Mouse (Mus musculus) neutrophil, adult 5-6 weeks (primary cell): ENCODE measurements at regions not wholly inside any gene's neighbourhood (a gene's known extent, or its start where the extent isn't known, plus 50 kb on each side); places are given as distances from the start of the nearest gene placed in this dataset.

Experiments used
- ATAC-seq: fragments of 151-379, 151-347 bp; 2 replicates; pipeline ENCODE4 v1.8.0; 2017; ENCODE audit warnings: mild to moderate bottlenecking, moderate TSS enrichment; ENCODE audit not compliant: insufficient number of reproducible peaks, poor library complexity, low FRiP score, severe bottlenecking; ENCODE audit errors: extremely low read depth

DNA sequence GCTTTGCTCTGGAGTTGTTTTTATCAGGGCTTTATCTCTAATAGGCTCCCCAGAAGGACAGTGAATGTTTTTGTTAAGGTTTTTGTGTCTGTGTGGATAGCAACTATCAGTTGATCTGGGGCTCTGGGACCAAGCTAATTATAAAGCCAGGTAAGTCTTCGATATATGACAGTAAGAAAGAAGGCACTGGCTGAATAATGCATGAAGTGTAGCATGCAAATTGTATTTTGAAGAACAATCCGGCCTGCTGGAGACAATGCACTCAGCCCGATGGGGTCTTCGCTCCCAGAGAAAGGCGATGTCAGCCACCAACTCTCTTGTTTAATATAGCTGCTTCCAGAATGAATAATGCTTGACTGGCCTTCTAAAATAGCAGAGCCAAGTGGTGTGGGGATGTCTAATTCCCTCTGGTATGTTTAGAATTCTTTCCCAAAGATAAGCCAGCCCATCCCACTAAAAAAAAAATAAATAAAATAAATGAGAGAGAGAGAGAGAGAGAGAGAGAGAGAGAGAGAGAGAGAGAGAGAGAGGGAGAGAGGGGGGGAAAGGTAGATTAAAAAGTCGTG is 68.6 kb downstream of the Dad1 start:
- ATAC-seq, result no peak

DNA sequence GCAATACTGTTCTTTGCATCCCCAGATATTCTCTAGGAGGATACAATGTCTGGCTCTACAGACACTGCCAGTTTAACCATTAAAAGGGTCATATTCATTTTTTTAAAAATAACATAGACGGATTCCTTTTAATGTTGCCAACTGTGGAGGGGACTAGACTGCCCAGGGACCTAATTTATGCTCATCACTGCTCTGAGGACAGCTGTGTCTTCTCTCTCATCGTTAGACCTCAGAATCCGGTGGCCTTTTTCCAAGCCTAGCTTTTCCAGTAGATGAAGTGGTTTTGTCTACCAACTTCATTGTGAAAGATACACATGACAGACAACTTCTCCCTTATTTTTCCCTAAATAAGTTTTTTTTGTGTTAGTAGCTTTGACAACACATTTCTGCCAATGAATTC is 70.0 kb downstream of the Dad1 start:
- no peak for ATAC-seq

DNA sequence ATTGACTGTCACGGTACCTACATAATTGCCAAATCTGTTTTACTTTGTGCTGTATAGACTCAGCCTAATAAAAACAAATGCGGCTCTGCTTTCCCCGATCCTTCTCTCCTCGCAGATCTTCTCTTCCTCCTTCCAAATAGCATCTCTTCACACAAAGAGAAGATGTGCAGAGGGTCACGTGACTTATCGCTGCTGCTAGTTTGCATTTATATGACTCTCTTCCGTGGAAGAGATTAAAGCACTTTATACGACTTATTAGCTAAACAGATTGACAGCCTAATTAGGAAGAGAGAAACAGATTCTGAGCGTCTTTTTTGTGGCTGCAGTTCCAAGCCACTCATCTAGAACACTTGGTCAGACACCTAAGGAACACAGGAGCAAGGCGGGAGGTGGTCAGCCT is 71.1 kb downstream of the Dad1 start:
- ATAC-seq, result no peak

DNA sequence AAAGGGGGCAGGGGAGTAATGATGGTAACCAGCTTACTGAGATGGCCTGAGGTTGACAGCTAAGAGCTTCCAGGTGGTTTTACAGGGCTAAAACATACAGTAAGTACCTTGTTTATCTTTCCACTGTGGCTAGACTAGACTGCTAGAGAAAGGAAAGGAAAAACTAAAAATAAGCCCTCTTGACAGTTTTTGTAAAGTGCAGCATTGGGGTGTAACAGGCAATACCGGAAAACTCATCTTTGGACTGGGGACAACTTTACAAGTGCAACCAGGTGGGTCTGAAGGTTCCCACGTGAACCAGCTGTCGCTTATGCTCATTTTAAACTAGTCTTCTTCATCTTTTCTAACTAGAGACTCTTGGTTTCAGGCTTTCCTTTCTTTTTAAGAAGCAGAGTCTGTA is 72.6 kb downstream of the Dad1 start:
- ATAC-seq, result no peak

DNA sequence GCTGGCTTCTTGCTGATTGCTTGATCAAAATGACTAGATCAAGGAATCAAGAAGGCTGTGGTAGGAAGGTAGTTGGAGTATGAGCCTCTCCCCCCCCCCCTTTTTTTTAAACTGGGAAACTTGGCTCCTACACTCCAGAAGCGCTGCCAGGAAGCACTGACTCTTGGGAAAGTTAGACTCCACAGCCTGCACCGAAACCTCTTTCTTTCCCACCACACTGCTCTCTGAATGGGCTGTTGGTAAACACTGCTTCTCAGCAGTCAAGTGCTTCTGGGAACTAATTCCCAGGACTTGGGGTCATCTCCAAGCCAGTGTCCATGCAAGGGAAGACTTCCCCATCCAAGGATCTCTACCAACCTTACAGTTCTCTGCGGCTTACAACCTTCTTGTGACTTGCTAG is 73.2 kb downstream of the Dad1 start:
- no peak for ATAC-seq

DNA sequence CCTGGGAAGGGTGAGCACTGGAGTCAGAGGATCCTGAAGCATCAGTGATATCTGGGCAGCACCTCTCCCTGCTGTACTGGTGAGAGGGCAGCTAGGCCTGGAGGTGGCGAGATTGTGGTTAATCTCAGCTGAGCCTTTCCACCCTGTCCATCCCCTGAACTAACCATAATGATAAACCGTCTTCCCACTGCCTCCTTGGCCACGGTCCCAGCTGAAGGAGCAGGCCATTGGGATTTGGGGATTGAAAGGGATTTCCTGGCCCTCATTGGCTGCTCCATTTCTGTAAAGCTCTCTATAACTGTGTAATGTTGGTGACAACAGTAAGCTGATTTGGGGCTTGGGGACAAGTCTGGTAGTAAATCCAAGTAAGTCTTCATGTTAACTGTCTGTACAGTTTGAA is 73.6 kb downstream of the Dad1 start:
- no peak for ATAC-seq

DNA sequence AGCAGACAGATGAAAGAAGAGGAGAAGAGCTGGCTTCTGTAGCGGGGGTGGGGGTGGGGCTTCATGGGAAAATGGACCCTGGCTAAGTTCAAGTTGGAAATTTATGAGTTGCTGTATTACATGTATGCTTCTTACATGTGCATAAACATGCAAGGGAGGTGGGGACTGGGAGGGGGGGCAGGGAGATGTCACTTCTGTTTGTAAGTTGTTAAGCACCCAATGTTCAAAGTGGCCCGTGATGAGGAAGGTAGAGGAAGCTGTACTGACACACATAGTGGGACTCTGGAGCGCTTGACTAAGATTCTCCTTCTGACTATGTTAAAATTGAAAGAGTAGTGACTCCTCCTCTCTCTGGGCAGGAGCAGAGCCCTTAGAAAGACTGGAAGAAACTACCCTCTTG is 75.0 kb downstream of the Dad1 start:
- ATAC-seq, result no peak

DNA sequence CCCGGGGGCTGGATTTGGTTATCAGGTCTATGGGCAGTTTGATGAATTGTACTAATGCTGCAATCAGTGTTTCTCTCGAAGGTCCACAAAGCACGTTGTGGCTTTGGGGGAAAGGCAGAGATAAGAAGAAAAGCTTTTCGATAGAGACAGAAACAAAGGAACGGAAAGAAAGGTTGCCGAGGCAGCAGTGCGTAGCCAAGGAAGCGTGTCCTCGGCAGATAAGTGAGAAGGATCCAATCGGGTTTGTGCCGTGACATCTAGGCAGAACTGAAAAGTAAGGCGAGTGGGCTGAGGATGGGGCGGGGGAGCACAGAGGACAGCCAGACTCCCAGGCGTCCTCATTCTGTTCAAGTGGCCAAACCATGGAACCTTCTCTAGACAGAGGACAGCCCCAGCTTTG is 77.4 kb downstream of the Dad1 start:
- ATAC-seq, result no peak

DNA sequence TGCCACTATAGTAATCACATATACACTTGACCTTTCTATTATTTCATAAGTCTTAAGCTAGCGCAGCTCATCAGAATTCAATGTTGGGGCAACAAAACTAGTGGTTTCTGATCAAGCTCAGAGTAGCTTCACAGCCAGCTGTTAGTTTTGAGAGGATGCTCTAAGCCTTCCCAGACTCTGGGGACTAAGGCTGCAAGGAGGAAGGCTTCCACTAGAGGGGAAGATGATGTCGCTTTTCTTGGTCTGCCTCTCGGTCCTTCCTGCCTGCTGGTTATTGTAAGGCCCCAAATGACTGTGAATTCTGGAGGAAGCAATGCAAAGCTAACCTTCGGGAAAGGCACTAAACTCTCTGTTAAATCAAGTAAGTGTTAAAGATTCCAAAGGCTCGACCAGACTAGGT is 78.4 kb downstream of the Dad1 start:
- ATAC-seq, result no peak

DNA sequence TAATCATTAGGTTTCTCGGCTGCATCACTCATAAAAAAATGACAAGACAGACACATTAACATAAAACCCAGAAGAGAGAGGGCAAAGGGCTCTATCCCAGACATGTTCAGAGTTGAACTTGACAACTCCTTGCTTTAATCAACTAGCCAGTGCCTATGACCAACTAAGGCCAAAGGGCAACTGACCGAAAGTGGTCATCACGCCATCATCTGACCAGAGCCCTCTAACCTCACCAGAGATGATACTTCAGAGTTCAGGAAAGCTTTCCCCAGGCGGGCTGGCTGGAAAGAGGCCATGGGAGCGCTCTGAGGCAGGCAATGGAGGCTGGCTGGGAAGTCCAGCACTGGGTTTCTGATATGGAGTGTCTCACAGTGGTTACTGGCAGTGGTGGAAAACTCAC is 80.6 kb downstream of the Dad1 start:
- no peak for ATAC-seq

DNA sequence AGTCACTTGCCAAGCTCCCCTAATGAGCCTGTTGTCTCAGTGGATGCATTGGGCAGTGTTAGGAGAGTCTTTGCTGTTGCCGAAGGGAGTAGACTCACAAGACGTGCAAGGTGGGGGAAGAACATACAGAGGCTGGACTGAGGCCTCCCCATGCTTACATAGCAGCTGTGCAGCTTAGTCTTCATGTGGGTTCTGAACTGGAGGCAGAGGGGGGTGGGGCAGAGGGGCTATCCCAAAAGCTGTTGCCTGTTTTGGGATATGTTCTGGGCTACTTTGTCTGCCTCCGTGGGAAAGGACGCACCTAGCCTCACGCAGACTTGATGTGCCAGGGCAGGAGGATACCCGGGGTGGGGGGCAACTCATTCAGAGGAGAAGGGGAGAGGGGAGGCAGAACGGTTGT is 84.7 kb downstream of the Dad1 start:
- ATAC-seq, result no peak

DNA sequence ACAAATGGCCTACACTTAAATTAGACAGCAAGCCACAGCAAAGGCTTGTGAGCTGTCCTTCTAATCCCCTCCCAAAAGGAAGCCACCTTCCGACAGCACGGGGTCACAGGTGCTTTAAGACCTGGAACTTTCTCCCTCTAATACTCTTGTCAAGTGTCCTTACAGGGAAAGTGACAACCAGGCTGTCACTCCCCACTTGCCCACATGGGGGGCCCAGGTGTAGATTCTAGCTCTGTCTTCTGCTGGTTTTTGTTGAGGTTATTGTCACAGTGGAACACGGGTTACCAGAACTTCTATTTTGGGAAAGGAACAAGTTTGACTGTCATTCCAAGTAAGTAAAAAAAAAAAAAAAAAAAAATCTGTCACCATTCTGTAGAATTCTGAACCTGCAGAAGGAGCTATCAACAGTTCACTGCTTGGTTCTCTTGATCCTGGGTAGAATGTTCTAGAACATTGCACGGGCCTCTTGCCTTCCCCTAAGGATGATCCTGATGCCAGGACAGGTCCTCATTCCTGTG is 85.4 kb downstream of the Dad1 start:
- ATAC-seq, result no peak

DNA sequence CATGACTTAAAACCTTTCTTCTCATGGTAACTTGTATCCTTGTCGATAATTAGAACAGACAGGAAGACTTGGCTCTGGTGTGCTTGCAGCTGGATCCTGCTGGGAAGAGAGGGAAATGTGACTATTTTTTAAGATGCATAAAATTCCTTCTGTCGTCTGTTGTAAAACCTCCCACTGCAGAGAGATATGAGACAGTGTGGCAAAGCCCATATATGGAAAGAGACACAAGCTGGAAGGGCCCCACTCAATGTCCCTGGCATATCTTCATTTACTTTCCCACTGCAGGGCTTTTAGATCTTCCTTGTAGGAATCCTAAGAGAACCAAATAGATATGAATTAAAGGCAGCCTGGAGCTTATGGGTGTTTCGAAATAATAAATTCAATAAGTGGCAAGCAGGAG is 87.8 kb downstream of the Dad1 start:
- no peak for ATAC-seq

DNA sequence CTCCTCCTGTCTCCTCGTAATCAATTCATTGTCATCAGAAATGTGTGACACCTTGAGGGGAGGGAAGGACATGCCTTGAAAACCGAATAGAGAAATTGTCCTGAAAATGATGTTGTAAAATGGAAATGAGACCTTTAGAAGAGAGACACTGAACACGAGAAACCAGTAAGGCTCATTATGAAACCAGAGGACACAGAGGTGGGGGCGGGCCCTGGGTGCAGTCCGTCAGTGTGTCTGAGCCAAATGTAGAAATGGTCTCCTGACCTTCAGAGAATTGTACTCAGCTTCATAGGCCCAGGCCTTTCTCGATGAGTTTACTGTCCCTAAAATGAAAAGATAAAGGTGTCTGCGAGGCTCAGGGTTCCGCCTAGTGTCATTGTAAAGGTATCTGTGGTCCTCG is 89.0 kb downstream of the Dad1 start:
- ATAC-seq, result no peak

DNA sequence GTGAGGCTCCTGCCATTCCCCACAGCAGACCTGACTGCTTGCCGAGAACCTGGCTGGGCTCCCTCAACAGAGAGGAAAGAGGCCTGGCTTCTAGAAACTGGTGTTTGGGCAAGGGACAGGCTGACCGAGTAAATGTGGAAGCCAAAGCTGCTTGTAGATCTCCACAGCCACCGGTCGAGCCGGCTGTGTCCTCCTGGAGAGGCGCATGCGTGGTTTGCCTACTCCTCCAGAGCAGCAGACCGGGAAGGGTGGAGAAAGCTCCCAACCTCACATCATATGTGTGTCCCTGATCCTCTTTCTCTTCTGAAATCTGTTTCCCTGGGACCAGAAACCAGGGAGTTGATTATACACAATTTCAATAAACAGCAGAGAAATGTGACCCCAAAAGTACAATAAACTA is 92.0 kb downstream of the Dad1 start:
- no peak for ATAC-seq

DNA sequence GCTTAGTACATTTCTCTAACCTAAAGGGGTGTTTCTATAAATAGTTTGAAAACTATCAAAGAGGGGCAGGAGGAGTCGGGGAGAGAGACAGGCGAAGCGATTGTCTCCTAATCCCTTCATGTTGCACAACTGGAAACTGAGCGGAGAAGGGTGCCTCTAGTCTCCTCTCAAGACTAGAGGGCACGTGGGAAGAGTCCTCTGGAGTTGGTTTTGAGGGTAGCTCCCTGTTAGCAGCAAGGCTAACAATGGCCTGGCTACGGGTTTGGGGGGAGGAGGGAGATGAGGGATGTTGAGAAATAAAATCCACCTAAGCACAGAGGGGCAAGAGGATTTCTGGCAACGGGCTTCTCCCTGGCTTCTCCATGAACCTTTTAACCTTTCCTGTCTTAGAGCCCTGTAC is 92.7 kb downstream of the Dad1 start:
- no peak for ATAC-seq

DNA sequence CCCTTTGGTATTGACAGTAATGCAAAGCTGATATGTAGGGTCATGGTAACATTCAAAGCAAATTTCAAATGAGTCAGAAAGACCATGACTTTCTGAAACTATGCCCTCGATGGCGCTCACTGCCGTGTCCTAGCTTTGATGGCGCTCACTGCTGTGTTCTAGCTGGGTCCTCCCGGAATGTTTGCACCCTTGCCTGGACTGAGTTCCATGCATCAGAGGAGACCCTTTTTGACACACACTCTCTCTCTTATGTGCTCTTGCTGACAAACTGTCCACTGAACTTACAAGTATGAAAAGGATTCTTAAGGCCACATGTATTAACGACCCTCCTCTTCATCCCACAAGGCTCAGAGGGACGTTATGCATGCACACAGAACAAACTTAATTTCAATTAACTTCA is 94.1 kb downstream of the Dad1 start:
- ATAC-seq, result no peak

DNA sequence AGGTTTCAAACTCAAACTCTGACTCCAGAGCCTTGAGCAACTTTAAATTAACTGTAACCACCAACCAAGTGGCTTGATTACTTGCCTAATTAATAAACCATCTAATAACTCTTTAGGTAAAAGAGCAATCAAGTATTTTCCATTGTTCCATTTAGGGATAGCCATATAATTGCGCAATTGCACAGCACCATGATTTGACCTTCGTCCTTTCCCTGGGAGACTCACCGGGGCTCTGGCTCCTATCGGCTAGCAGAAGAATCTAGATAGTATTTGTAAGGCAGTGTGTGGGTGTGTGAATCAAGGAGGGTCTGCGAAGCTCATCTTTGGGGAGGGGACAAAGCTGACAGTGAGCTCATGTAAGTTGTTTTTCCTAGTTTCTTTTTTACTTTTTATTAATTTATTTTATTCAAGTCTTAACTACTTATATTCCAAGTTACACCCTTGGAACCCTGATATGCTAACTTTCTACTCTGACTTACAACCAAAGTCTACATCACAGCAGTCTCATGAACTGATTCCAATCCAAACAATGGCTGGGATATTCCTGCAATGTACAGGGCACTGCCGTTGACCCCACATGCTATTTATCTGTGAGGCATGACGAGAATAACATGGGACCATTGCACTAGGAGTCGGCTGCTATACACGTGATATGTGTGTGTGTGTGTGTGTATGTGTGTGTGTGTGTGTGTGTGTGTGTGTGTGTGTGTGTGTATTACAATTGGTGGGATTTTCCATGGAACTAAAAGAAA is 95.5 kb downstream of the Dad1 start:
- no peak for ATAC-seq

DNA sequence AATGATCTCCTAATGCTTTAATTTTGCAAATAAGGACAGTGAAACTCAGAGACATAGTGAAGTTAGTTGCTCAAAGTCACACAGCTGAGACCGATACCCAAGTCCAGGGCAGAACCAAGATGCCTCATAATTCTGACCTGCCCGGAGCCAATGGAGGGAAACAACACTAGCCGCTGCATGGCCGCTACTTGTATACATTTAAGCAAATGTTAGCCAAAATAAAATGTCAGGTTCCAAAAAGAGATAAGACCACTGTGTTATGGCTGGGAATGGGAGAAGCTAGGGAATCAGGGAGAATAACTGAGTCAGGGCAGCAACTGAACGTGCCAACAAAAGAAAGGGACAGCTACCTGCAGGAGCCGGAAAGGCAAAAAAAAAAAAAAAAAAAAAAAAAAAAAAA is 97.4 kb downstream of the Dad1 start:
- ATAC-seq, result no peak

DNA sequence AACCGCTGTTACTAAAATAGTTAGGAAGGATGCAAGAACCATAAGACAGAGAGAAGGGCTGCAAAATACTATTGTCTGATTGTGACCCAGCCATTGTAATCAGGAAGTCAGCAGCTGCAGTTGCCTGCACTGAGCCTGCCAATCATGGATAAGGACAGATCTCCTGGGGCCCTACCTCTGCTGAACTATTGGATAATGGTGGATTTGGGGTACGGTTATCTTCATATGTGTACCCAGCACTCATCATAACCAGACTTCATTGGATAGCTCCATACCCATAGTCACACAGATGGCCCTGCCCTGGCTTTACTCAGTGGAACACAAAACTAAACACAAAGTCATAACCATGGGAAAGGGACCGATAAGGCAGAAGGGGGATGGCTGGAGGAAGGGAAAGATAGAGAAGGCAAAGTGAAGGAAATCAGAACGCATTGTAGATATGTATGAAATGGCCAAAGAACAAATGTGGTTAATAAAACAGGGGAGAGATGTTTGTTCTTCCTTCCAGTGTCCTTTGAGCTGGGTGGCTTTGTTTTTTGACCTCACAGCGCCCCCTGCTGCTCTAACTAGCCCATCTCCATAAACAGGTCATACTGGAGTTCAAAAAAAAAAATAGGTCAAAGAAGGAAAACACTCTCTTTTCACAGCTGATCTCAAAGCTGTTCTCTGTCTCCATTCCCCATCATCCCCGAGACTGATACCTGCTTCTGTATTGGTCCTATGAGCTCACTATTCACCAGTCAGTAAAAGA is 101.2 kb downstream of the Dad1 start:
- ATAC-seq, result no peak
